Mouse (Mus musculus) brain, embryonic 14.5 days (tissue): ENCODE data around the gene Selenow.

Experiments used
- CTCF ChIP-seq: fragments of 200-500 bp; IDR thresholded peaks from 2 replicates; pipeline ENCODE4 v1.5.1; 2012; ENCODE audit warnings: inconsistent platforms, mild to moderate bottlenecking, moderate library complexity, borderline replicate concordance; ENCODE audit not compliant: insufficient read depth, insufficient read length; ENCODE audit errors: extremely low read depth
- POLR2A ChIP-seq: fragments of 200-500 bp; IDR thresholded peaks from 2 replicates; pipeline ENCODE4 v1.6.1; 2012; ENCODE audit warnings: mild to moderate bottlenecking, inconsistent platforms, borderline replicate concordance; ENCODE audit not compliant: poor library complexity, insufficient read depth, insufficient read length, severe bottlenecking; ENCODE audit errors: extremely low read depth

- TF ChIP-seq POLR2A = no peak
- TF ChIP-seq CTCF = no peak
Observed at GRCm38 (mm10) chr7:15950008-15950407, 27.8 kb upstream of the Selenow start.
